Mouse (Mus musculus): ENCODE measurements at regions not wholly inside any gene's neighbourhood (a gene's known extent, or its start where the extent isn't known, plus 50 kb on each side); places are given as distances from the start of the nearest gene placed in this dataset.

- no peak for TF ChIP-seq POLR2A (IDR thresholded peaks at IDR 0.05; ENCODE audit: low read depth, low read length)
- no peak for TF ChIP-seq CTCF (IDR thresholded peaks at IDR 0.05; ENCODE audit: borderline replicate concordance, insufficient read depth, low read length)
- Histone ChIP-seq H3K4me3 (ENCODE audit: insufficient read depth, low read length) (no peak overlapping the region), H3K27ac (ENCODE audit: insufficient read depth, low read length) (no peak overlapping the region), H3K4me1 (ENCODE audit: control insufficient read depth, insufficient read depth, low read length) (no peaks in the 10 kb centered on the region)
Observed at GRCm38 (mm10) chr1:81618880-81619279, 542.1 kb downstream of the Nyap2 start.

DNA sequence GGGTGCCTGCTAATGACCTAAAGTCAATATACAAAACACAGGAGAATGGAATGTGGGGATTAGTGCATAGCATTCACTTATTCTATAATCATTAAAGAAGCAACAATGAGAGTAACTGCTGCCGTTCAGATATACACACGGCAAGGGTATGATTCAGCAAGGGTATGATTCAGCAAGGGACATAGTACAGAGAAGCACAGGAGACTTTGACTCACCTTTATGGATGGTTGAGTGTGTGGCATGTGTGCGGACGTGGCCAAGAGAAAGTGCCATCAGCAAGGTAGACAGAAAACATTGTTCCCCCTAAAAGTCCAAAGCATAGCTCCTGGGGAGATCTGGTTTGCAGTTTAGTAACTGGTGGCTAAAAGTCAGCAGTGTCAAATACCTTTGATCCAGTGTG, 547.4 kb downstream of the Nyap2 start:
- Histone ChIP-seq H3K4me1 (ENCODE audit: control insufficient read depth, insufficient read depth, low read length) (no peaks in the 10 kb centered on the region), H3K27ac (ENCODE audit: insufficient read depth, low read length) (no peak overlapping the region), H3K4me3 (ENCODE audit: insufficient read depth, low read length) (no peak overlapping the region)
- TF ChIP-seq POLR2A (IDR thresholded peaks at IDR 0.05; ENCODE audit: low read depth, low read length) (no peak), CTCF (IDR thresholded peaks at IDR 0.05; ENCODE audit: borderline replicate concordance, insufficient read depth, low read length) (no peak)

DNA sequence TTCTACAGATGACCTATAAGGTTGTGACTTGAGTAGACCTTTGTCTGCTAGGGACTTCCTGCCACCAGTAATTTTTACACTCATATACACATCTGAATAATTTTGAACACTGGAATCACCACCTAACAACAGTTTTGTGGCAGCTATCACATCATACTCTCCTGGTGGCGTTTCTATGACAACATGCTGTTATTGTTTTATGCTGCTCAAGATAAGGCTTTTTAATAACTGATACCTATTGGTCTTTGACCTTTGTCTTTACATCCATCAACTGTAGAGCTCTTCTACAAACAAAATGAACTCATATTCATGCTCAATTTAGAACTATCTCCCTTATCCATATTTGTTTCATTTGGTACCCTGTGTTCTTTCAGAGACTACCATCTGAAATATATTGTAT, 556.0 kb downstream of the Nyap2 start:
- TF ChIP-seq CTCF (IDR thresholded peaks at IDR 0.05; ENCODE audit: borderline replicate concordance, insufficient read depth, low read length) (no peak), POLR2A (IDR thresholded peaks at IDR 0.05; ENCODE audit: low read depth, low read length) (no peak)
- H3K4me1 ChIP-seq (ENCODE audit: control insufficient read depth, insufficient read depth, low read length): no peaks in the 10 kb centered on the region

GRCm38 (mm10) chr1:81637357-81637756, 560.6 kb downstream of the Nyap2 start:
- TF ChIP-seq POLR2A (IDR thresholded peaks at IDR 0.05; ENCODE audit: low read depth, low read length): no peak
- TF ChIP-seq CTCF (IDR thresholded peaks at IDR 0.05; ENCODE audit: borderline replicate concordance, insufficient read depth, low read length): no peak
- Histone ChIP-seq H3K4me3 (ENCODE audit: insufficient read depth, low read length) (no peak overlapping the region), H3K4me1 (ENCODE audit: control insufficient read depth, insufficient read depth, low read length) (no peaks in the 10 kb centered on the region), H3K27ac (ENCODE audit: insufficient read depth, low read length) (no peak overlapping the region)

More for the DNA sequence above, 556.0 kb downstream of the Nyap2 start:
- no peak overlapping the region for H3K27ac ChIP-seq (ENCODE audit: insufficient read depth, low read length)
- H3K4me3 ChIP-seq (ENCODE audit: insufficient read depth, low read length): no peak overlapping the region

- TF ChIP-seq CTCF (IDR thresholded peaks at IDR 0.05; ENCODE audit: borderline replicate concordance, insufficient read depth, low read length) (no peak), POLR2A (IDR thresholded peaks at IDR 0.05; ENCODE audit: low read depth, low read length) (no peak)
- Histone ChIP-seq H3K4me3 (ENCODE audit: insufficient read depth, low read length) (no peak overlapping the region), H3K27ac (ENCODE audit: insufficient read depth, low read length) (no peak overlapping the region), H3K4me1 (ENCODE audit: control insufficient read depth, insufficient read depth, low read length) (no peaks in the 10 kb centered on the region)
Observed at GRCm38 (mm10) chr1:81652990-81653717, 576.4 kb downstream of the Nyap2 start.

DNA sequence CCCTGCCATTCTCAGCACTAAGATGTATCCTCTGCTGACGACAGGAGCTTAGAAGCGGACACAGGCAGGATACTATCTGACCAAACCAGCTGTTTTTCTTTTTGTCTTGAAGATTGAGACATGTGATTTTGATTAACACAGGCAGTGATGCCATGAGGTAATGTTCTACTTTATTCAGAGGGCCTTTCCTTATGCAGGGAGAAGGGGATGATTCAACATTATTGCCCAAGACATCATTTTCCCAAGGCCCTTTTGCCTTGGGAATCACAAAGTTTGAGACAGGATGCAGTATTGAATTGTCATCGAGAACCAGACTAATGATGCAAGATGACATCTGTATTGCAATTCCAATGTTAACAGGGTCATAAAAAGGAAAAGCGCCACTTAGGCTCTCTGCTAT, 571.7 kb upstream of the Gm9747 start:
- H3K4me3 ChIP-seq (ENCODE audit: insufficient read depth, low read length): no peak overlapping the region
- TF ChIP-seq POLR2A (IDR thresholded peaks at IDR 0.05; ENCODE audit: low read depth, low read length) (no peak), CTCF (IDR thresholded peaks at IDR 0.05; ENCODE audit: borderline replicate concordance, insufficient read depth, low read length) (no peak)
- H3K27ac ChIP-seq (ENCODE audit: insufficient read depth, low read length): peak overlapping the region; percentile 0; the same call in 1 of the 2 replicates
- no peaks in the 10 kb centered on the region for H3K4me1 ChIP-seq (ENCODE audit: control insufficient read depth, insufficient read depth, low read length)

DNA sequence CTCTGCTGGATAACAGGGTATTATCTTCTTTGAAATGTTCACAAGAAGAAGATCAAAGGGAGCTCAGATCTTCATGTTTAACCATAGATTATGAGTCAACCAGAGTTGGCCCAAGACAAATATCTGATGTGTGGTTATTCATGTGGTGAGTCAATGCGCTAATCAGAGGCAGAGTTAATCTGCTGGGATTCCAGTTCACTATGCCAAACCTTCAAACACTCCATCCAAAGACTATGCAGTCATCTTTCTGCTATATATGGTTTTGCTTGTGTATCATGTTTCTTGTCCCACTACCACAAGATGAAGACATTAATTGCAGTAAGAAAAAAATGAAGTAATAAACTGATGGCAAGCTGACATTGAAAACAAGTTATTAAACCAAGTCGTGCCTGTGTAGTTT, 561.8 kb upstream of the Gm9747 start:
- Histone ChIP-seq H3K27ac (ENCODE audit: insufficient read depth, low read length) (no peak overlapping the region), H3K4me1 (ENCODE audit: control insufficient read depth, insufficient read depth, low read length) (no peaks in the 10 kb centered on the region), H3K4me3 (ENCODE audit: insufficient read depth, low read length) (no peak overlapping the region)
- no peak for TF ChIP-seq CTCF (IDR thresholded peaks at IDR 0.05; ENCODE audit: borderline replicate concordance, insufficient read depth, low read length)
- no peak for TF ChIP-seq POLR2A (IDR thresholded peaks at IDR 0.05; ENCODE audit: low read depth, low read length)

- Histone ChIP-seq H3K4me3 (ENCODE audit: insufficient read depth, low read length) (no peak overlapping the region), H3K27ac (ENCODE audit: insufficient read depth, low read length) (0 out of 2 replicates have a peak overlapping the region, but pooled peaks have one; percentile 6), H3K4me1 (ENCODE audit: control insufficient read depth, insufficient read depth, low read length) (no peaks in the 10 kb centered on the region)
- TF ChIP-seq POLR2A (IDR thresholded peaks at IDR 0.05; ENCODE audit: low read depth, low read length) (no peak), CTCF (IDR thresholded peaks at IDR 0.05; ENCODE audit: borderline replicate concordance, insufficient read depth, low read length) (no peak)
Observed at GRCm38 (mm10) chr1:81671725-81672124, 561.2 kb upstream of the Gm9747 start.

DNA sequence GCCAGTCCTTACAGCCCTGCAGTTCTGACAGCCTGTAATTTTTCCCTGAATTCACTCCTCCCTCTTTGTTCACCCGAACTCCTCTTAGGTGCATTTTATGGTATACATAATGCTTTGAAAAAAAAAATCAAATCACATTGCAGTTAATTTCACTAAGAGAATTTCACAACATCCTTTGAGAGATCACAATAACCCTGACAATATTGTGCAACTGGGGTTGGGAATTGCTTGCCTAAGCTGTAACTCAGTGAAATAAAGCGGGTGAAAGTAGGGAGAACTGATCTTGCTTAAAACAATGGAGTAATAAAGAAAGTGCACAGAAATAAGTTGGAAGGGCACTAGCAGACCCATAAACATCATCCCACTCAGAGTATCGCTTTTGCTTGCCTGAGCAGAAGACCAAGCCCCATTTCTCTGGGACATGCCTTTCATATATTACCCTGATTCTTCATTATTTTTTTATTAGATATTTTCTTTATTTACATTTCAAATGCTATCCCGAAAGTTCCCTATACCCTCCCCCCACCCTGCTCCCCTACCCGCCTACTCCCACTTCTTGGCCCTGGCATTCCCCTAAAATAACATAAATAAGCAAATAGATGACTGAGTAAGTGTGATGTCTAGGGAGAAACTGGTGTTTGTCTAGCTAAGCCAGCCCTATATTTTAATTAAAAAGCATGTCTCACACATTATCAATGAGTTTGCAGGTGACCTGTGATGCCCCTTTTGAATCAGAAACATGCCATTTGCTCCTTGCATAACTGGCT, 557.2 kb upstream of the Gm9747 start:
- Histone ChIP-seq H3K4me3 (ENCODE audit: insufficient read depth, low read length) (no peak overlapping the region), H3K4me1 (ENCODE audit: control insufficient read depth, insufficient read depth, low read length) (no peaks in the 10 kb centered on the region), H3K27ac (ENCODE audit: insufficient read depth, low read length) (no peak overlapping the region)
- no peak for TF ChIP-seq POLR2A (IDR thresholded peaks at IDR 0.05; ENCODE audit: low read depth, low read length)
- TF ChIP-seq CTCF (IDR thresholded peaks at IDR 0.05; ENCODE audit: borderline replicate concordance, insufficient read depth, low read length): no peak
